Mouse (Mus musculus): ENCODE data around the gene Prkce.

The Prkce gene

DNA sequence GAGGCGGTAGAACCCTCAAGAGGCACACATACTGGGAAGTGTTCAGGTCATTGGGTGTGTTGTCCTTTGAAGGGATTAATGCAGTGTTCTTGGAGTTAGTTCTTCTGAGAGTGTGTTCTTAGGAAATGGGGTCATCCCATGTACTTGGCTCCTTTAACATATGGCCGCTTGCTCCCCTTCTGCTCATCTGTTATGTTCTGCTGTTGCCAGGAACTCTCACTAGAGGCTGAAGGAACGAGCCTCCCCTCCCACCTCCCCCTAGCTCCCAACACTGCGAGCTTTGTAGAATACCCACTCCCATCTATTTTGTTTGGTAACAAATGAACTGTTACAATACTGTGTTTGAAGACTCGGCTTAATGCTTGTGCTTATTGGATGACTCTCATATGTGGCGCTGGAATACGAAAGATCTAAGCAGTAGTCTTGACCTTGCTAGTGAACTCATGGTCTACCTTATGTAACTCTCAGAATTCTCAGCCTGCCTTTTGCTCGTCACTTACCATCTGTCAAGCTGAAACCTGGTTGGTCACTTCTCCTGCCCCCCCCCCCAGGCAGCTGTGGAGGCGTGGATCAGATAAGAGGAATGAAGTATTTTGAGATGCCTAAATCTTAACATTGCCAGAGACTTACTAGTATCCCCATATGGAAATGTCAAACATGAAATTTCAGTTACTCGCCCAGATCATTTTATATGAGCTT, 58.1 kb downstream of the Prkce start:
- no peak for DNase-seq (ENCODE audit: low spot score in 2 of 2)

DNA sequence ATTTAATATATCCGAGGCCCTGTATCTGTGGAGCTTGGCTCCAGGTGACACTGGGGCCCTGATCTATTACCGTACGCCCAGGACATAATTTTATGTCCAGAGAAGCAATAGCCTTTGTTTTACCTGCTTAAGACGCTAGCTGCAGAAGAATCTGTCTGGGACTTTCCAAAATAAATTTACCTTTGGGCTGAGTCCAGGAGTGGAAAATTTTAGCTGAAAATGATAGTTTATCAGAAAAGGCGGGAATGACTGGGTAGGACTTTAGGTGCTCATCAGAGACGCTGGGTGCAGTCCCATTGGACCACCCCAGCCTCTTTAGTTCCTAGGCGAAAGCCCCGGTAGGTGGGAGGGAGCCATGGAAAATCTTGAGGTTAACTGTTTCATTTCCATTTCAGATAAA, 58.6 kb downstream of the Prkce start:
- no peak for DNase-seq (ENCODE audit: low spot score in 2 of 2)

DNA sequence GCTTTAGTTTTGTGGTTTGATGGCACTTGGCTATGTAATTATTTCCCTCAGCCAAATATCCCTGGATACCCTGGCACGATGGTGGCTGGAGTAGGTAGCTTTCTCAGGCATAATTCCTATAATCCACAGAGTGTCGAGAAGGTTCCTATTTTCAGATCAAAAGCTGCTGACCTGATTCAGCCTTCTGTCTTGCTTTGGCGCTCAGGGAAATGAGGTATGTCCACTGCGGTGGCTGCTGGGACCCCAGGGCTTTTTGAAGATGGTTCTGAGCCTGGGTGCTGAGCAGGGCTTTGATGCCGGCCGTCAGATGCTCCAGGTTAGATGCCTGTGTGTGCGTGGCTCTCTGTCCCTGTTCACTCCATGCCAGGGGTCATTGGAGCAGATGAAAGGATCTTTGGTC, 59.0 kb downstream of the Prkce start:
- DNase-seq (ENCODE audit: low spot score in 2 of 2), result no peak

DNA sequence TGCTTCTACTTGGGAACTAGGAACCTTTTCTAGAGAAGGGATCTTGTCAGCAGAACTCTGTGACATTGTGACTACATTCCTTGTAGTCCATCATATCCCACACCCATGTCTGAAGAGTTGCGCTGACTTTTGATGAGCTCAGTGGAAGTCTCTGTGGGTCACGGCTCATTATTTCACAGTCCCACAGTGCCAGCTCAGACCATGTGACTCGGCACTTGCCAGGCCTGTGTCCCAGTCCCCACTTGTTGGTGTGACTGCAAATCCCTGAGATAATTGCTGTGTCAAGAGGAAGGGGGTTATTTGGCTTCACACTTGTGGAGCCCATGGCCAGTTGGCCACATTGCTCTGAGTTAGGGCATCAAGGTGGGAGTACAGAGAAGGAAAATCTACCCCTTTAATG, 59.8 kb downstream of the Prkce start:
- no peak for DNase-seq (ENCODE audit: low spot score in 2 of 2)

DNA sequence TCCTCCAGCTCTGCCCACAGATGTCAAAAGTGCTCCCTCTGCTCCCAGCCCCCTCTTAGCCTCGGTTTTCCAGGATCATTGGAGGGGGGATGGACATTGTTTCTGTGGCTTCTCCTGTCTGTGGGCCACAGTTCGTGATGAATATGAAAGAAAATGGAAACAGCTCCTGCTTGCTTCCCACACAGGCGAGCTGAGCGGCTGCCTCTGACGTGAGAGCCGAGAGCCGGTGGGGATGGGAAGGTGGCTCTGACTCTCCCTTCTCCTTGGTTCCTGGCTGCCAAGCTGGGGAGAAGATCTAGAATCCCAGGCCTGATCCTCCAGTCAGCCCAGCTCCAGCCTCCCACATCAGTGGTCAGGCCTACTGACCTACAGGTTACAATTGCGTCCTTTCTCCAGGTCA, 61.3 kb downstream of the Prkce start:
- no peak for DNase-seq (ENCODE audit: low spot score in 2 of 2)

DNA sequence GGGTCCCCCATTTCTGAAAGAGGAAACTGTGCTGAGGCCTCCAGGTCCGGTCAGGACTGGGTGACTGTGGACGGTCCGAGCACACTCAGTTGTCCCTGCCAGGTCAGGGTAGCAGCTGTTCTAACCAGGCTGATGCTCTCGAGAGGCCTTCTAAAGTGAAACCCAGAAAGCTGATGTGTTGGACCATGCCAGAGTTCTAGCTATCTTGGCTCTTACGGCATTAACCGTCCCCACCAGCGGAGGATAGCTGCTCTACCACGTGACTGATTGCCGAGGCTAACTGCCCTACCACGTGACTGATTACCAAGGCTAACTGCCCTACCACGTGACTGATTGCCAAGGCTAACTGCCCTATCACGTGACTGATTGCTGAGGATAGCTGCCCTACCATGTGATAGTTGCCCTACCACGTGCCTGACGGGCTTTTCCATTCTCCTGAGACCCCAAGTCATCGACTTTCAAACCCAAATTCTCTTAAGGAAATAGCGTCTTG, 62.6 kb downstream of the Prkce start:
- no peak for DNase-seq (ENCODE audit: low spot score in 2 of 2)

DNA sequence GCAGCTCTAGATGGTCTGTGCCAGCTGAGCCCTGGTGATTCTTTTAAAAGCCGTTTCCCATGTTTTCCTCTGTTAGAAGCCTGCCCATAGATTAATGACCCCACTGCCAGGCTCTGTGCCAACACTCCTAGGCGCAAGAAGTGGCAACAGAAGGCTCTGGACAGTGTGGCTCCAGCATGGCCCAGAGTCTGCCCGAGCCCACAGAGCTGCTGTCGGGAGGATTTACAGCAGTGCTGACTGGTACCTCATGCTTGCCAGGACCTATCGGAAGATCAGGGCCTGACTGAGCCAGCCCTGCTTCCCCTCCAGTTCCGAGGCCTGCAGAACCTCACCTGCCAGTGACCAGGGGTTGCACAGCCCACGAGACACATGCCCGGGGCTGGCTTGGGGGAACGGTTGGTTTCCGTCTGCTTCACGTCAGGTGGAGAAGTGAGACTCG, 64.2 kb downstream of the Prkce start:
- DNase-seq (ENCODE audit: low spot score in 2 of 2), result no peak

DNA sequence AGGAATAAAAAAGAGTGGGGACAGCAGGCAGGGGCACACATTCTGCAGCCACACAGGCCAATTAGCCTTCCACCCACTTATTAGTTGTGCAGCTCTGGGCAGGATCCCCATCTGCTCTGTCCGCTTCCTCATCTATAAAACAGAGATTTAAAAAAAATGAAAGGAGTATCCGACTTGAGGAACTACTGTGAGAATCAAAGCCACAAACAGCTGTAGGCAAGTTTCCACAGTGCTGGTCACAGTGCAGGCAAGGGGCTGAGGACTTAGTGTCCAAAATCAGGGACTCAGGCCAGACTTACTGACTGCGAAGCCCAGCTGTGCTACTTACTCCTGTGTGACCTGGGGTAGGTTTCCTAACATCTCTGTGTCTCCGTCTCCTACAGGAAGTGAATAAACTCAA, 64.7 kb downstream of the Prkce start:
- DNase-seq (ENCODE audit: low spot score in 2 of 2), result no peak

DNA sequence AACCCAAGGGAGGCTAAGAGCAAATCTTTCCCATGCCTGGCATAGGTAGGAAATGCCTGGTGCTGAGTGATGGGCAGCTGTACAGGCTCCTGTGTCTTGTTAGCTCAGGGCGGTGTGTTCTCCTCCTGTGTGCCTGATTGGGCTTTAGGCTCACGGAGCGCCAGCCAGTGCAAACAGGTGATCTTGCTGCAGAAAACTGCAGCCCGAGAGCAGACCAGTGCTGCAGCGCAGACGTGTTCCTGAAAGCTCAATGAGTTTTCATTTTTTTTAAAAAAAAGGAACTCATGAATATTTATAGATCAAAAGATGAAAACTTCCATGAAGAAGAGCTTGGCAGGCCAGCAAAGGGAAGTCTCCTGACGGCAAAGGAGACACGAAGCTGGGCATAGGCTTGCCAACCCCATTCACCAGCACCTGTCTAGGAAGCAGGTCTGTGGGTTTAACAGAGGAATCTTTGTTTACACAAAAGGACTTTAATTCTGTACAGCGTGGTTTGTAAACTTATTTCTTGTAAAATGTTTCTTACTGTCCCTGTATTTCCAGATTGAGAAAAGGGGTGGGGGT, 67.1 kb downstream of the Prkce start:
- DNase-seq (ENCODE audit: low spot score in 2 of 2), result no peak

DNA sequence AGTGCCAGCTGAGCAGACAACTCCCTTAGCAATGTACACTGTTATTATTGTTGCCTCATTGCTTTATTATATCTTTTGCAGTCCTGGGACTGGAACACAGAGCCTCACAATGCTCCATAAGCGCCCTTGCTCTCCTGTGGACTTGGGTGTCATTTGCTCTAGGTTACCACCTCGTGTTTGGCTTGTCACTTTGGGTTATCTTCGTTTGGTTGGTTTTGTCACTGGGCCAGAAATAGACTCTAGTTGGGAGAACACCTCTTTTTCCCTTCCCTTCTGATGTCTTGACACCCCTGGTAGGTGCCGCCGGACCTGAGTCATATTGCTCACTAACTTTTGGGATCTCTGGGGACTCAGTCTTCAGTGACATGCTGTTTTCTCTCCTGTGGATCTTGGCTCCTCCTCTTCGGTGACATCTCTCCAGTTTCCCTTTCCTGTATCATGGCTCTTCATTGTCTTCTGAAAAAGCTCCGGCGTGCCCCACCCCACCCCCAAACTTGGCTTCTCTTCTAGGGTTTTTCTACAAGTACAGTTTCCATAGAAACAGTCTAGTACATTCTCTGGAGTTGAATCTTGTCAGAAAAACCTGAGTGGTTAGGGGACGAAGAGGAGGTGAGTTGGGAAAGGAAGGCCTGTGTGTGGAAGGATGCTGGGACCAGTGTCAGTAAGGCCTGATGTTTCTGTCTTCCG, 68.6 kb downstream of the Prkce start:
- DNase-seq (ENCODE audit: low spot score in 2 of 2), result no peak

DNA sequence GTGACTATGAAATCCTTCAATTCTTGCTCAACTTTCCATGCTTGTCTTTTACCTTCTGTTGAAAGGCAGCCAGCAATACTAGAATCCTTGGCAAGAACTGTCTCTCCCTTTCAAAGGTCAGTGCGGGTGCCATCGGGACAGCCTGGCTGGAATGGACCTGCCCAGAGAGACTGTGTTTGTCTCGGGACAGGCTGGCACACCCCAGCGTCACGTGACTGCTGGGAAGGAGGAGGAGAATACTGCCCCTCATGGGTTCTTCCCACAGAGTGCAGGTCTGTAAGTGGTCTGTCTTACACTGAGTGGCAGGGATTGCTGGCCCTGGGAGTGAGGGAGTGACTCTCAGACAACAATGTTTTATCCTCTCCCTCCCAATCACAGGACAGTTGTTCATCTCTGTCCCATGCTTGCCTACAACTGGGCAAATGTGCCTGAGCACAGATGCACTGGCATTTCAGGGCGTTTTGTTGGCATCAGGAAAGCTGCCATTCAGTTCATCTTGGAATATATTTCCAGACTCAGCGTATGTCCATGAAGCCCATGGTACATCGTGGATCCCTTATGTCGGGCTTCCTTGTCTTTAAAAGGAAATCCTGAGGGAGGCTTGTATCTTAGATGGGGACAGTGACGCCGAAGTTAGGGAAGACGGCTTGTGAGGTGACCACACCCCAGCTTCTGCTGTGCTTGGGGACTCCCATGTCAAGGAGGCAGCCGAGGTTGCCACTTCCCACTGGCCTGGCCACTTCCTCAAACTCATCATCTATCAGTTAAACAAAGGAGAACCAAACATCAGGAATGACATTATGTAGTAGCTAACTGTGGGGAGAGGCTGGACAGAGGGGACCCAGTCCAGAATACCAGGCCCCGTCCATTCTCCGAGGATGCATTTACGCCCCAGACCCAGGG, 69.5 kb downstream of the Prkce start:
- no peak for DNase-seq (ENCODE audit: low spot score in 2 of 2)

DNA sequence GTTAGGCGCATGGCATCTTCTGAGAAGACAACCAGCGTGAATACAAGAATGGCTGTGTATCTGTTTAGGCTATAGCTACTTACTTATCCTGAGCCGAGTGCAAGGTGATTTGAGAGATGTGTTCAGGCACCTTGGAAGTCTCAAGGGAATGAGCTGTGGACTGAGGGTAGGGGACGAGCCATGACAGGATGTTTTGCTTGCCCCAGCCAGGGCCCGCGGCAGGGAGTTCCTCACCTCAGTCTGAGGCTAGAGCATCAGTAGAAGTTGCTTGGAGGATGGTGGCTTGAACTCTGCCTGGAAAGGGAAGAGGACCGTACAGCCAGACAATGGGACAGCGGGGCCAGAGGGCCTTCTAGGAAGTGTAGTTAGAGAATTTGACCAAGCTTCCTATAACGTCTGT, 74.7 kb downstream of the Prkce start:
- DNase-seq (ENCODE audit: low spot score in 2 of 2), result no peak

DNA sequence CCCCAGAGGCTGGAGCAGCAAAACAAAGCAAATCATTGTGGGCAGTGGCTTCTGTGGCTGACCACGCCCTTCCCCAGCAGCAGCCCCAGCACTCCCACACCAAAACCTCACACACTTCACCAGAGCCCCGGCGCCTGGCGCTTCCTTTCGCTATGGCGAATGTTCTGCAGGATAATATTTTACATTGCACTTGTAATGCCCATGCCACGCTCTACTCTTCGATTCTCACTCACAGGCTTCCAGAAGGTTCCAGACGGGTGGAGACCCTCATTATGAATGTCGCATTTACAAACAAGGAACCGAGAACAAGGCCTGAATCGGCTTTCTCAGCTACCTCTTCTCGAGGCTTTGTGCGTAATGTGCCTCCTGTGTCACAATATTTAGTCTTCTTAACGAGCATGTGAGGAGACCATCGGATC, 75.5 kb downstream of the Prkce start:
- no peak for DNase-seq (ENCODE audit: low spot score in 2 of 2)

DNA sequence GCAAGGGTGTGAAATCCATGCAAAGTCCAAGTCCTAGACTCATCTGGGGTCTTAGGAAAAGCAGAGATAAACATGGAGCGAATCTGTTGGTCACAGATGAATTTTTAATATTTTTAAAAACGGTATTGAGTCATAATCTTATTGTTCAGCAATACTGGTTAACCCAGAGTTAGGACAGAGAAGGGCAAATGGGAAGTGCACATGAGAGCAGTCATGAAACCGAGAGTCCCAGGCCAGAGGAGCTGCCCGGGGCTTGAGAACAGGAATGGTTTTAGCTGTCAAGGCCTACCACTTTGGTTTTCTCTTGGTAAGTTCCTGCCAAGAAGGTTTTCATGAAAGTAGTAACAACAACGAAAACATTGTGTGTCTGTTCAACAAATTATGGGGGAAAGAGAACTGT, 76.8 kb downstream of the Prkce start:
- DNase-seq (ENCODE audit: low spot score in 2 of 2), result no peak

DNA sequence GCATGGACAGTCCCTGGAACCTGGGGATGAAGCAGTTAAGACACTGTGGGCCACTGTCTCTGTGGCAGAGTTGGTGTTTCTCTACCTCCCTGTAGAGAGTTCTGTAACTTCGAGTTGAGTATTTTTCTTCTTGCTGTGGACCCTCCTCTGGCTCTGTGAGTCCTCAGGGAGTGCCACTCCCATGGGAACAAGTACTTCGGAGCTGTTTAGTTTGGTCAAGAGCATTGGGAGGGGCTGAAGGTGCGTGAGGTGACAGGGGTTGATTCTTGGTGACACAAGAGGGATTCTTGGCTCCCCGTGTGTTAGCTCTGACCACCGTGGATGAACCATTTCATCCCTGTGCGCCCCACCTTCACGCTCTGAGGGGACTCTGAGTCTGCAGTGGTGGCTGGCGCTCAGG, 81.2 kb downstream of the Prkce start:
- no peak for DNase-seq (ENCODE audit: low spot score in 2 of 2)

DNA sequence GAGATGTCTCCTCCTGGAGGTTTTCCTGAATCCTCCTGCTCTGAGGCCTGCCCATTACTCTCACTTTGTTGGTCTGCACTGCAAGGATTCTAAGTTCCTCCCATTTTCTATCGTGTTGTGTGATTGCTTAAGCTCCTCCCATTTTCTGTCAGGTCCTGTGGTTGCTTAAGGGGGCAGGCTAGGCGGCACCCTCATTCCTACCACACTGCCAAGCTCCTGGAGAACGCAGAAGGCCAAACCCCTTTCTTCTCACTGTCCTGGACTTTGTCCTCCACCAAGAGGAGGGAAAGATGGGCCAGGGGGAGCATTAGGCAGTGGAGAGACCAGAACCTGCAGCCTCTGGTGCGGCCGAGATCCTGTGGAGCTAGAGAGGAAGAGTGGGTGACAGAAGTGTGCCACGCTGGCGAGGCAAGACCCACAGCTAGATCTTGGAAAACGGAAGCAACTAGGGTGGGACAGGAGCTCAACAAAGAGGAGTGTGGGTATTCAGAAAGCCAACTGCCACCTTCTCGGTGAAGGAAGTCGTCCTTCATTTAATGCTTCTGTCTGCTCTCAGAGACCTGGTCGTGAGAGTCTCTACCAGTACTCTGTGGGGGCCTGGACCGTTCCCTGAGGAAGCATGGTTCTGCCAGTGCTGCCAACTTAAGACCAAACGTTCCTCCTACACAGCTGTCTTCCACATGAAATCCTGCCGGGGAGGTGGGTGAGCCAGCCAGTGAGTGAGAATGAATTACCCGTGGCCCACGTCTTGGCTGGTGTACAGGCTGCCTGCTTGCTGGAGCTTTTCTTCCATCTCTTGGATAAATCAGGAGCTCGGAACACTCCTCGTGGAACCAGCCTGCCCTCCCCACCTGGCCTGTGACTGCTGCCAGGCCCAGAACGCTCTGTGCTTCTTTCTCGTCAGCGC, 82.2 kb downstream of the Prkce start:
- DNase-seq (ENCODE audit: low spot score in 2 of 2), result no peak

DNA sequence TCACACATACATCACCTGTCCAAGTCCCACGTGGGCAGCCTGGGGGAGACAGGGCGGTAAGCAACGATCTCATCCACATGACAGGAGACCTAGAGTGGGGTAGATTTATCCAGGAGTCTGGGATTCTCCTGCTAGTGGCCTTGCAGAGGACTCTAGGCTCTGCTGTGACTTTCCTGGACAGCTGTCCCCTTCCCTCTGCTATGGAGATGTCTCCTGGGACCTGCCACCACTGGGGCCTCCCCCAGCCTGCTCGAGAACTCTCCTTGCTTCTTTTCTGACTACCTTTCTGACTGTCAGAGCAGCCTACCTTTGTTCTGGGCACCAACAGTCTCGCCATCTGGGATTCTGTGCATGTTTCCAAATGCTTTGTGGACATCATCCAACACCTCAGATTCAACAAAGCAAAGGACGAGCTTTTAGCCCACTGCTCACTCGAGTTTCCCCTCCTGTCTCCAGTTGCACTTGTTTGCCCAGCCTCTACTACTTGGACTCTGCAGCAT, 82.9 kb downstream of the Prkce start:
- no peak for DNase-seq (ENCODE audit: low spot score in 2 of 2)

DNA sequence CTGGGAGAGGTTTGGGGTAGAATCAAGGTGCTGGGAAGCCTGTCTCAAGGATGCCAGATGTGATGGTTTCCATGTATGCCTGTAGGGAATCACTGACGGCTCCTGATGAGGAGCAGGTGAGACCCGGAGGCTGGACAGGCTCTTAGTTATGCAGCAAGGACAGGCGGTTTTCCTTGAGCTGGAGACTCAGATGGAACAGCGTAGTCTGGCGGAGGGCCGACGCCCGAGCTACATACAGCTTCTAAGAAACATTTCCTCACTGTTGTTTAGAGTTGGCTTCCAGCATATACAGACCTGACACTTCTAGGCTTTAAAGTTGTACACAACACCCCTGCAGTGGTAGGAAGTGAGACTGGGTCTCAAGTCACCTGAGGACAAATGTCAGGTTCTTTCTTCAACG, 86.3 kb downstream of the Prkce start:
- DNase-seq (ENCODE audit: low spot score in 2 of 2), result no peak

DNA sequence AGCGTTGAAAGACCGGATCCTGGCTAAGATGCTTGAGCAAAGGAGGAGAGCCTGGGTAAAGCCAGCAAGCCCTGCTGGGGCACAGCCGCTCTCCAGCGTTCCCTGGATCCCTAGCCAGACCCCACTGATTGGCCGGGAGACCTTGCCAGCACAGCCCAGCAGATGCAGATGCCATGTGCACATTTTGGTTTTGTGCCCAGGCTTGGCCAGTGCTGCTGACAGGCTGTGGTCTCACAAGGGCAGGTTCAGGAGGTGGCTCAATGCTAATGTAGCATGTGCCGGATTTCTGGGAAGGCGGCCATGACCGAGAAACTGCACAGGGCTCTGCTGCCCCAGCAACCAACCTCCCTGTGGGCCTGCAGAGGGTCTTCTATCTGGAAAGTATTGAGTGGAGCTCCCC, 86.7 kb downstream of the Prkce start:
- DNase-seq (ENCODE audit: low spot score in 2 of 2), result no peak

DNA sequence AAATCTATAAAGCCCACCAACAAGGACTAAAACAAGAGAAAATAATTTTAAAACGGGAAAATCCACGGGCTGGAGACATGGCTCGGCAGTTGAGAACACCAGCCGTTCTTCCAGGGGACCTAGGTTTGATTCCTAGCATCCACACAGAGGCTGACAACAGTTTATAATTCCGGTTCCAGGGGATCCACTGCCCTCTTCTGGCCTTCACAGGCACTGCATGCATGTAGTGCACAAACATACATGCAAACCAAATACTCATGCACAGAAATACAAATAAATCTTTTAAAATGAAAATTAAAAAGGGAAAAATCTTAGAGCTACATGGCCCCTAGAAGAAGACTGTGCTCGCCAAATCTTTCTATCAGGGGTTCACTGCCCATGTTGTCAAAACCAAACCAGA, 87.4 kb downstream of the Prkce start:
- DNase-seq (ENCODE audit: low spot score in 2 of 2), result no peak

DNA sequence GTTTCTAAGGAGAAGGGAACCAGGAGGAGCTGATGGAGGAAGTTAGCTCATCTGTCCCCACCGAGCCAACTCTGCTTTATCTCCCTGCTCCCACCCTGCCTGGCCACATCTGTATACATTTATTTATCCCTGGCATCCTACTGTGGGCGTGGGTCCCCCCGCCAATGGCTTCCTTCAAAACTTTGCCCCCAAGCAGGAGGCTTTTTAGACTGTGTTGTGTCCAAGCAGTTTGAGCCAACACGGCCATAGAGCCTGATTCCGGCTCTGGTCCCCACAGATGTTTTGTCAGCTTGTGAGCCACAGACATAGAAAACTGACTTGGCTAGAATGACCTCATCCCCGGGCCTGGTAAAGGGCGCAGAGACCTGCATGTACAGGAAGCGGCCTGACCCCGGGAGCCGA, 89.1 kb downstream of the Prkce start:
- DNase-seq (ENCODE audit: low spot score in 2 of 2), result no peak

Data from urinary bladder, adult 18-20 months (tissue).